Mouse (Mus musculus): ENCODE measurements around the gene Prkcz. TPM values are rescaled to one million over a fixed set of nuclear protein-coding genes. Genes with fewer than 3 reads are reported as not detected.

The Prkcz gene
- polyA plus RNA-seq, 1 experiment from 2014 or later, result 6.8 TPM

GRCm38 (mm10) chr4:155286090-155286489, 75.1 kb downstream of the Prkcz start:
- no peak overlapping the region for H3K27ac ChIP-seq (ENCODE audit: low read depth, low read length)
- no peaks in the 10 kb centered on the region for H3K27me3 ChIP-seq (replicated peaks; ENCODE audit: control insufficient read depth, insufficient read depth, low read length)
- H3K9me3 ChIP-seq (ENCODE audit: control insufficient read depth, low read length), result no peaks in the 10 kb centered on the region
- ATAC-seq (replicated peaks; ENCODE audit: low FRiP score) (no peak), DNase-seq (ENCODE audit: low spot score) (no peak)
- no peak overlapping the region for H3K9ac ChIP-seq (ENCODE audit: low read depth, low read length)
- H3K4me2 ChIP-seq, result no peak overlapping the region
- H3K4me3 ChIP-seq (ENCODE audit: low read depth, low read length), result no peak overlapping the region
- no peaks in the 10 kb centered on the region for H3K36me3 ChIP-seq (ENCODE audit: control insufficient read depth, insufficient read depth, low read length)
- H3K4me1 ChIP-seq (replicated peaks; ENCODE audit: control insufficient read depth, insufficient read depth, low read length), result no peaks in the 10 kb centered on the region
- 82% methylated on average over 4 of the region's 4 CpGs for WGBS

- Histone ChIP-seq H3K9me3 (ENCODE audit: control insufficient read depth, low read length) (no peaks in the 10 kb centered on the region), H3K27me3 (replicated peaks; ENCODE audit: control insufficient read depth, insufficient read depth, low read length) (no peaks in the 10 kb centered on the region), H3K4me2 (no peak overlapping the region), H3K4me3 (ENCODE audit: low read depth, low read length) (no peak overlapping the region), H3K9ac (ENCODE audit: low read depth, low read length) (no peak overlapping the region), H3K4me1 (replicated peaks; ENCODE audit: control insufficient read depth, insufficient read depth, low read length) (peaks cover 3% of the 10 kb centered on the region; the same call in 1 of the 2 replicates), H3K36me3 (ENCODE audit: control insufficient read depth, insufficient read depth, low read length) (no peaks in the 10 kb centered on the region), H3K27ac (ENCODE audit: low read depth, low read length) (no peak overlapping the region)
- DNase-seq (ENCODE audit: low spot score), result no peak
- WGBS, result 68% methylated on average over 15 of the region's 15 CpGs
- no peak for ATAC-seq (replicated peaks; ENCODE audit: low FRiP score)
These were observed 76.4 kb downstream of the Prkcz start for GRCm38 (mm10) chr4:155284521-155285379.

GRCm38 (mm10) chr4:155283585-155283984, 77.6 kb downstream of the Prkcz start:
- DNase-seq (ENCODE audit: low spot score), result no peak
- peak overlapping the region; percentile 20; the same call in 1 of the 2 replicates for H3K4me2 ChIP-seq
- 58% methylated on average over 9 of the region's 9 CpGs for WGBS

GRCm38 (mm10) chr4:155283001-155283503, 78.1 kb downstream of the Prkcz start:
- Histone ChIP-seq H3K9me3 (ENCODE audit: control insufficient read depth, low read length) (no peaks in the 10 kb centered on the region), H3K9ac (ENCODE audit: low read depth, low read length) (no peak overlapping the region), H3K4me1 (replicated peaks; ENCODE audit: control insufficient read depth, insufficient read depth, low read length) (peaks cover 3% of the 10 kb centered on the region; the same call in 1 of the 2 replicates), H3K27me3 (replicated peaks; ENCODE audit: control insufficient read depth, insufficient read depth, low read length) (no peaks in the 10 kb centered on the region), H3K4me2 (peak overlapping the region; percentile 20; the same call in 1 of the 2 replicates), H3K36me3 (ENCODE audit: control insufficient read depth, insufficient read depth, low read length) (no peaks in the 10 kb centered on the region), H3K27ac (ENCODE audit: low read depth, low read length) (0 out of 2 replicates have a peak overlapping the region, but pooled peaks have one; percentile 3), H3K4me3 (ENCODE audit: low read depth, low read length) (no peak overlapping the region)
- ATAC-seq (replicated peaks; ENCODE audit: low FRiP score) (no peak), DNase-seq (ENCODE audit: low spot score) (no peak)
- WGBS, result 35% methylated on average over 11 of the region's 11 CpGs

More at GRCm38 (mm10) chr4:155283585-155283984, 77.6 kb downstream of the Prkcz start:
- Histone ChIP-seq H3K4me1 (replicated peaks; ENCODE audit: control insufficient read depth, insufficient read depth, low read length) (peaks cover 3% of the 10 kb centered on the region; the same call in 1 of the 2 replicates), H3K9me3 (ENCODE audit: control insufficient read depth, low read length) (no peaks in the 10 kb centered on the region), H3K27me3 (replicated peaks; ENCODE audit: control insufficient read depth, insufficient read depth, low read length) (no peaks in the 10 kb centered on the region), H3K4me3 (ENCODE audit: low read depth, low read length) (no peak overlapping the region), H3K27ac (ENCODE audit: low read depth, low read length) (no peak overlapping the region), H3K36me3 (ENCODE audit: control insufficient read depth, insufficient read depth, low read length) (no peaks in the 10 kb centered on the region), H3K9ac (ENCODE audit: low read depth, low read length) (no peak overlapping the region)
- no peak for ATAC-seq (replicated peaks; ENCODE audit: low FRiP score)

GRCm38 (mm10) chr4:155282231-155282630, 78.9 kb downstream of the Prkcz start:
- Histone ChIP-seq H3K27ac (ENCODE audit: low read depth, low read length) (0 out of 2 replicates have a peak overlapping the region, but pooled peaks have one; percentile 3), H3K9me3 (ENCODE audit: control insufficient read depth, low read length) (no peaks in the 10 kb centered on the region), H3K4me2 (no peak overlapping the region), H3K9ac (ENCODE audit: low read depth, low read length) (no peak overlapping the region), H3K27me3 (replicated peaks; ENCODE audit: control insufficient read depth, insufficient read depth, low read length) (no peaks in the 10 kb centered on the region), H3K4me1 (replicated peaks; ENCODE audit: control insufficient read depth, insufficient read depth, low read length) (peaks cover 3% of the 10 kb centered on the region; the same call in 1 of the 2 replicates), H3K4me3 (ENCODE audit: low read depth, low read length) (no peak overlapping the region), H3K36me3 (ENCODE audit: control insufficient read depth, insufficient read depth, low read length) (no peaks in the 10 kb centered on the region)
- no peak for ATAC-seq (replicated peaks; ENCODE audit: low FRiP score)
- no peak for DNase-seq (ENCODE audit: low spot score)
- WGBS, result 65% methylated on average over 6 of the region's 6 CpGs

- Histone ChIP-seq H3K4me3 (ENCODE audit: low read depth, low read length) (no peak overlapping the region), H3K4me2 (no peak overlapping the region), H3K9me3 (ENCODE audit: control insufficient read depth, low read length) (no peaks in the 10 kb centered on the region), H3K27me3 (replicated peaks; ENCODE audit: control insufficient read depth, insufficient read depth, low read length) (no peaks in the 10 kb centered on the region), H3K9ac (ENCODE audit: low read depth, low read length) (no peak overlapping the region), H3K27ac (ENCODE audit: low read depth, low read length) (no peak overlapping the region), H3K36me3 (ENCODE audit: control insufficient read depth, insufficient read depth, low read length) (no peaks in the 10 kb centered on the region), H3K4me1 (replicated peaks; ENCODE audit: control insufficient read depth, insufficient read depth, low read length) (peaks cover 3% of the 10 kb centered on the region; the same call in 1 of the 2 replicates)
- no peak for ATAC-seq (replicated peaks; ENCODE audit: low FRiP score)
- DNase-seq (ENCODE audit: low spot score), result no peak
- WGBS, result 84% methylated on average over 8 of the region's 8 CpGs
These were observed 79.5 kb downstream of the Prkcz start for GRCm38 (mm10) chr4:155281652-155282051.

GRCm38 (mm10) chr4:155281227-155281626, 79.9 kb downstream of the Prkcz start:
- DNase-seq (ENCODE audit: low spot score) (no peak), ATAC-seq (replicated peaks; ENCODE audit: low FRiP score) (no peak)
- Histone ChIP-seq H3K9me3 (ENCODE audit: control insufficient read depth, low read length) (no peaks in the 10 kb centered on the region), H3K27me3 (replicated peaks; ENCODE audit: control insufficient read depth, insufficient read depth, low read length) (no peaks in the 10 kb centered on the region), H3K4me1 (replicated peaks; ENCODE audit: control insufficient read depth, insufficient read depth, low read length) (peaks cover 3% of the 10 kb centered on the region; the same call in 1 of the 2 replicates), H3K27ac (ENCODE audit: low read depth, low read length) (no peak overlapping the region), H3K36me3 (ENCODE audit: control insufficient read depth, insufficient read depth, low read length) (no peaks in the 10 kb centered on the region), H3K4me3 (ENCODE audit: low read depth, low read length) (no peak overlapping the region), H3K4me2 (no peak overlapping the region), H3K9ac (ENCODE audit: low read depth, low read length) (no peak overlapping the region)
- 77% methylated on average over 2 of the region's 2 CpGs for WGBS

- DNase-seq (ENCODE audit: low spot score) (no peak), ATAC-seq (replicated peaks; ENCODE audit: low FRiP score) (no peak)
- H3K27ac ChIP-seq (ENCODE audit: low read depth, low read length), result no peak overlapping the region
- no peaks in the 10 kb centered on the region for H3K36me3 ChIP-seq (ENCODE audit: control insufficient read depth, insufficient read depth, low read length)
- H3K27me3 ChIP-seq (replicated peaks; ENCODE audit: control insufficient read depth, insufficient read depth, low read length), result no peaks in the 10 kb centered on the region
- no peak overlapping the region for H3K9ac ChIP-seq (ENCODE audit: low read depth, low read length)
- no peak overlapping the region for H3K4me2 ChIP-seq
- H3K9me3 ChIP-seq (ENCODE audit: control insufficient read depth, low read length), result no peaks in the 10 kb centered on the region
- peaks cover 3% of the 10 kb centered on the region; the same call in 1 of the 2 replicates for H3K4me1 ChIP-seq (replicated peaks; ENCODE audit: control insufficient read depth, insufficient read depth, low read length)
- no peak overlapping the region for H3K4me3 ChIP-seq (ENCODE audit: low read depth, low read length)
- WGBS, result 76% methylated on average over 1 of the region's 1 CpGs
These were observed 80.4 kb downstream of the Prkcz start for GRCm38 (mm10) chr4:155280768-155281121.

Data from liver, embryonic 11.5 days (tissue).